Mouse (Mus musculus) forelimb bud, embryonic 11.5 days (tissue): Measurements from ENCODE around the gene Cyb5d1.
"Not testable (repeated sequence)": the region's sequence is repeated elsewhere in the genome, so short reads cannot be mapped to it uniquely, and the experiment has no call there.

Source experiments
- DNase-seq: peaks from one replicate; pipeline ENCODE4 v3.0.0-alpha.2; 2012; ENCODE audit warnings: low read depth, low spot score

Gene Cyb5d1

DNA sequence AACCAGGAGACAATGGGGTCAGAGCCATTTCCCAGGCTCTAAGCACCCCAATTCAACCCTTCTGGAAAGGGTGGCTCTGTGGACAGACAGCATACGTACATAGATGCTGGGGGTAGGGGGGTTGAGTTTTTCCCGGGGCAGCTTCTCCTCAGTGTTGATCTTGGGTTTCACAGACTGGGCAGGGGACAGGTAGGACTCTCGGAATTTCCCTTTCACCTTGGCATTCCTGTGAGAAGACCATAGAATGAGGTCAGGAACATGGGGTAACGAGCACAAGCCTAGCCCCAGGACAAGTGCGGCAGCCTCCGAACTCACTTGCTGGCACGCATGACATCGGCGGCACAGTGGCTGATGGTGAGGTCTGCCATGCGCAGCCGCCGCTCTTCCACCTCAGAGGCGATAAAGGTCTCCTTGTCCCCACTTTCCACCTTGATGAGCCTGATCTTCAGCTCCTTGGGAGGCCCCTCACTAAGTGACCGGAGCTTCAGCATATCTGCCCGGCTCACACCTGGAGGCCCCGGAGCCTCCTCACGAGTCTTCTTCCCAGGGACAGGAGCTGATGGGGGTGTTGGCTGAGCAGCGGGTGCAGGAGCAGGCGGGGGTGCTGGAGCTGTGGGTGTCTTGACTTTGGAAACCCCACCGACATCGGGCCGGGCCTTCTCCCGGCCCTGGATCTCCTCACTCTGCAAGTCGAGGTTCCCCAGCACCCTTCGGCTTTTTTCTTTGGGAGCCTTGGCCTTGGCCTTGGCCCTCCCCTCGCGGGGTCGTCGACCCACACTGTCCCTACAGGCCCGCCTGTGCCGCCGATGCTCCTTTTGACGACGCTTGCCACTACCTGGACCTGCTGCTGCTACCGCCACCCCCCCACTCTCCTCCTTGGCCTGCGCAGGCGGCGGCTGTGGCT is 8.5 kb upstream of the Cyb5d1 start:
- no peak for DNase-seq

DNA sequence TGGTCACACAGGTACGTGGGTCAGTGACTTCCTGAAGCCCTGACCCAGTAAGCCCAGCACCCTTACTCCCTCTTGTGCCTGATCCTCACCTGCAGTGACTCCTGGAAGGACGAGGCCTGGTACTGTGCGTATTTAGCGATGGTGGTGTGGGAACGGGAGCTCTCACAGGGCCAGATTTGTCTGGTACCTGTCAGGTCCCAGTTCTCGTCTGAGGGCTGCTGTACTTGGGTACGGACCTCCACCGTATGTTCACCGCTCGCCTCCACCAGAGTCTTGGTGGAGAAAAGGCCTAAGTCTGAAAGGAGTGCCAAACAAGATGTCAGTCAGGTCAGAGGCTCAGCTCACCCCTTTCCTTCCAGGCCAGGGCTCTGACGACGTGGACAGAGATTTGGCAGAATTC is 6.6 kb upstream of the Cyb5d1 start:
- no peak for DNase-seq

DNA sequence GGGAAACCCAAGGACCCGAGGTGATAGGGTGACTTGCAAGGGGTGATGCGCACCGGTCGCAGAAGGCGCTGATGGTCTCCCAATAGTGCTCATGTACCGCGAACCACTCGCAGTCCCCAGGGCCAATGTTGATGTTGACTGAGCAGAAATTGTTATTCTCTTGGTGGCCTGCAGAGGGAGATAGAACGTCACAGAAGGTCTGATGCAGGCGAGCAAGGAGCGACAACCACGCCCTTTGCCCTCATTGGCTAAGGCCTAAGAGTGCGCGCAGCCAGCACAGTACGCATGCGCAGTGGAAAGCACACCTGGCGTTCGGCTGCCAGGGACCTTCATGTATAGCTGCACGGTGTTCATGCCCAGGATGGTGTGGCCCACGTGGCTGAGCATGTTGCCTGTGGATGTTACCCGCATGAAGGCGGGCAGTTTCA is 5.8 kb upstream of the Cyb5d1 start:
- DNase-seq, result peak; percentile 96

DNA sequence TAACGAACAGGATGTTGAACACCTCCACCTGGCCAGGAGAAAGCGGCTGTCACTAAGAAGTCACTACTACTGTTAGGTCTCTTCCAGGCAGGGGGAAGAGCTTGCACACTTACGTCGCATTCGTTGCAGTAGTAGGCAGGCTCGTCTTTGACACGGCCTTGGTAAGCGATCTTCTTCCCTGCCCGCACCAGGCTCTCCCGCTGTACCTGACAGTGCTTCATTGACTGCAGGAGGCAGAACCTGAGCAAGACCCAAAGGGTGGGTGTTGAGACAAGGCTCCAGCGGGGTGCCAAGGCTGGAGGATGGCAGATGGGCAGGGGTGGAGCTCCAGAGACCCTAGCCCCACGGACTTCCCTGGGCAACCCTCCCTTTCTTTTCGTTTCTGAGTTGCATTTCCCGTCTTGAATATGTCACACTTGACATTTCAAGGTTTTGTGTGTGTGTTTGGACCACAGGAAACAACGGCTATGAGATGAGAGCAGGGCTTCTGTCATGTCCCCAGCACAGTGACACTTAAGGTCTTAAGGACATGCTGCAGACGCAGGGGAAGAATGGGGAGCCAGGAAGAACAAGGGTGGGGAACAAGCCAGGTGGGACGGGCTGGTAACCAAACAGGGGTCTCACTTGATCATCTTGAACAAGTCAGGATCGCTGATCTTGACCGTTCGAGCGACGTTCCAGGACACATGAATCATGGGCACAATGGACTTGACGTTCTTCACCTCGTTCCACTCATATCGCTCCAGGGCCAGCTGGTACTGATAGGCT is 4.8 kb upstream of the Cyb5d1 start:
- DNase-seq, result no peak

DNA sequence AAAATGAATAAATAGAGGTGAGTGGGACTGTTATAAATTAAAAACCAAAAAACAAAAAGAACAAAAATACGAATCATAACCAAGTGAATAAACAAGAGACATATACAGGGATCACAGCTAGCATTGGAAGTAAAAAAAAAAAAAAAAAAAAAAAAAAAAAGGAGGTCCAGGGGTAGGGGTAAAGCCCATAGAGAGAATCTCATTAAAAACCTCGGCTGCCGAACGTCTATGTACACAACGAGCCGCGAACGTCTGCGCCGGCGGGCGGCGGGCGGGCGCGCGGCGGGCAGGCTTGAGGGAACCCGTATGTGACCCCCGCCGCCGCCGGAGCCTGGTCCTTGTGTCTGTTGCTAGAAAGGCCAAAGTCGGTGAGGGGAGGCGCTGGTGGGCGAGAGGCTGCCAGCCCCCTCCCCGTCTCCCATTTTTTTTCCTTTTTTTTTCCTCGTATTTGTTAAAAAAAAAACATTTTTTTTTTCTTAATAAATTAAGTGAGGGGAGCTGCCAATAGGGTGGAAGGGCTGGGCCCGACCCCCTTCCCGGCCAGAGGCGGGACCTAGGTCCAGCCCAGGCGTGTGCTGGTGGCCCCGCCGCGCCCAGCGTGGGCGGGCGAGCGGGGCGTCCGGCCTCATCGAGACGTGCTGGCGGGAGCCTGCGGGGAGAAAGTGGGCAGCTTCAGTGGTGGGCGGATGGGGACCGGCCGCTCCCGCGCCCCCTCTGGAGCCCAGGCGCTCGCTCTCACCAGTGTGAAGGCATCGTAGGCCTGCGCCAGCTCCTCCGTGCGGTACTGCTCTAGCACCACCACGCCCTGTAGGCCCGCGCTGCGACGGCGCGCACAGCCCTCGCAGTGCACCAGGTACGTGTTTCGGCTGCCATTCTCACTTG is 4.0 kb upstream of the Cyb5d1 start:
- DNase-seq, result no peak

DNA sequence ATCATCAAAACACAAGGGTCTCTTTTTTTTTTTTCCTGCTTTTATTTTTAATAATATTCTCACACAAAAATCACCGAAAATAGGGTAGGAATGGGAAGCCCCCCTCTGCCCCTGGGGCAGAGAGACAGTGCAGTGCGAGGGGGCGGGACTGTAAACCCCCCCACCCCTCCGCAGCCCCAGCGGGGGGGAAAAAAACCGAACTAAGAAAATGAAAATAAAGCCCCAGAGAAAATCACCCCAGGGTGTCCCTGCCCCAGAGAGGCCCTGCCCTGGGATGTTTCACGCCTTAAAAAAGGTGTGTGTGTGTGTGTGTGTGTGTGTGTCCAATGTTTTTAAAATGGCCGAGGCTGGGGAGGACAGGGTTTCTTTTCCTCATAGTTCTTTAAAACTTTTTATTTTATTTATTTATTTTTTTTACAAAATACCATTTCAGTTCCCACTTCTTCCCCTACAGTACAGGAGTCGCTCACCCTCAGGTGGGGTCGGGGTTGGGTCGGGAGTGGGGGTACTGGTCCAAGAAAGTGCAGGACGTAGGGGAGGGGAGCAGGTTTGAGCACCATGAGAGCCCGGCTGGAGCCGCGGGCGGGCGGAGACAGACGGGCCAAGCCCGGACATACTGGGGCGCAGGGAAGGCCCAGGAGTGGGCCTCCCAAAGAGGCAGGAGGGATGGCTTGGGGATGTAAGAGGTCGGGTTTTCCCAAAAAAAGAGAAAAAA is 3.2 kb upstream of the Cyb5d1 start:
- DNase-seq, result no peak

DNA sequence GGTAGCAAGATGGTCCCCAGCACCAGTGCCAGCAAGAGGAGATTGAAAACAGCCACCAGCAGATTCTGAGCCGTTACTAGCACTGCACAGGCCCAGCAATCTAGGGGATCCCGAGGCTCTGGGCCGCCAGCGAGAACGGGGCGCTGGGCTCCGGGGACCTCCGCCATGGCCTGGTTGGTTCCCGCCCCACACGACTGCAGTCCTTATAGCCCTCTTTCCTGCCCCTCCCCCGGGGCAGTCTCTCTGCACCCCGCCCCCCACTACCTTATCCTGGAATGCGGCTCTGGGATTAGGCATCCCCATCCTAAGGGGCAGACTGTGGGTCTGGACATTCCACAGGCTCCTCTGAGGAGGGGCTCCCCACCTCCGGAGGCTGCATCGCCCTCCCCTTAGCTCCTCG is 2.6 kb upstream of the Cyb5d1 start, which contains the start of gene Tmem88:
Tmem88 (minus strand) TSS at position 176 of the 400 bp plus-strand sequence.
- peak; percentile 63 for DNase-seq

DNA sequence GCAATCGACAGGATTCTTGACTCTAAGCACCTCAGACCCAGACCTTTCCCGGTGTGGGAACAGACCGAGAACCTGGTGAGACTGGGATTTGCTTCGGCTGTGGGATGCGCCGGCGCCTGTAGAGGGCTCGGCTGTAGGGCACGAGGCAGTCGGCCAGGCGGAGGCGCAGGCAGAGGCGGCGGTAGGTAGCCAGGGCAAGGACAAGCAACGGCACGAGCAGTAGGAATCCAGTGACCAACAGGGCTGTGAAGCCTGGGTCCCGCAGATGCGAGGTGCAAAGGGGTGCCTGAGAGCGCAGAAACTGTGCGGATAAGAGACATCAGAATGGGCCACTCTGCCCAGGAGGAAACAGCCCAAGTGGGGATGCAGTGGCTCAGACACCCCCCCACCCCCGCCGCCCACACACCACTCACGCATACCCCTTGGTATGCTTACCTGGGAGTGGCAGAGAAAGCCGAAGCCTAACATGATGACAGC is 2.2 kb upstream of the Cyb5d1 start:
- DNase-seq, result no peak

DNA sequence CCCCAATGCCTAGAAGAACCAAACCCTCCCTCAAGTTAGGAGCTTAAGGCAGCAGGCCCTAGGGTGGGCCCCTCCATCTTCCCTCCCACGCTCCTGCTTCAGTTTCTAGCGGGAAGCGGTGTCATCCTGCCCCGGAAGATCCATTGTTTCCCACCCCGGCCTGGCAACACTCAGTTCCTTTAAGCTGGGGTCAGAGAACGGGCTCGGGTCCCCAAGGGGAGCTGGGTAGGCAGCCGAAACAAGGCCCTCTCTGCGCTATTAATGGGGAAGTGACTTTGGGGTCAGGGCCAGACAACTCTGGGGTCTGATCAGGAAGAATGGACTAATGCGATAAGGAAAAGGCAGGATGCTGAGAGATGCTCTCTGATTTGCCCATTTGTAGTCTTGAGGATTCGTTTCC is 1.3 kb upstream of the Cyb5d1 start:
- no peak for DNase-seq

DNA sequence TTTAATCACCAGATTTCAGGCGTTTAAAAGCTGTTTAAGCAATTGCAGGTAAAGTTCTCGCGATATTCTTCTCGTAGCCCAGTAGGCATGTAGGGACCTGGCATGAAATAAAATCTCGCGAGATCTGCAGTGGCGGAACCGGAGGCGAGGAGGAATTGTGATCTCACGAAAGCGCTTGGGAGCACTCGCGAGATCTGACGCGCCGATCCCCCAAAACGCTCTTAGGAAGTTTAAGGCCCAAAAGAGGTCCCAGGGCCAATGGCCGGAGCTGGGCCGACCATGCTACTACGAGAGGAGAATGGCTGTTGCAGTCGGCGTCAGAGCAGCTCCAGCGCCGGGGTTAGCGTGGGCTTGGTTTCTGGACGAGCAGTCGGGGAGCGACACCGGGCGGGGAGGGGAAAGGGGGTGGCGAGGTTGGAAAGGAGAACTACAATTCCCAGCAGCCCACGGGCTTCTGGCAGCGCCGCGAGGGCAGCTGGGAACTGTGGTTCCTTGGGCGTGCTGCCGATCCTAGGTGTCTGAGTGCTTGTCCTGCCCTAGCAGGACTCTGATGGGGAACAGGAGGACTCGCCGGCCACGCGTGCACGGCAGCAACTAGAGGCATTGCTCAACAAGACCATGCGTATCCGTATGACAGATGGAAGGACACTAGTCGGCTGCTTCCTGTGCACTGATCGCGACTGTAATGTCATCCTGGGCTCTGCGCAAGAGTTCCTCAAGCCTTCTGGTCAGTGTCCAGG is 373 bp upstream of the Cyb5d1 start:
- DNase-seq, result peak; percentile 100

DNA sequence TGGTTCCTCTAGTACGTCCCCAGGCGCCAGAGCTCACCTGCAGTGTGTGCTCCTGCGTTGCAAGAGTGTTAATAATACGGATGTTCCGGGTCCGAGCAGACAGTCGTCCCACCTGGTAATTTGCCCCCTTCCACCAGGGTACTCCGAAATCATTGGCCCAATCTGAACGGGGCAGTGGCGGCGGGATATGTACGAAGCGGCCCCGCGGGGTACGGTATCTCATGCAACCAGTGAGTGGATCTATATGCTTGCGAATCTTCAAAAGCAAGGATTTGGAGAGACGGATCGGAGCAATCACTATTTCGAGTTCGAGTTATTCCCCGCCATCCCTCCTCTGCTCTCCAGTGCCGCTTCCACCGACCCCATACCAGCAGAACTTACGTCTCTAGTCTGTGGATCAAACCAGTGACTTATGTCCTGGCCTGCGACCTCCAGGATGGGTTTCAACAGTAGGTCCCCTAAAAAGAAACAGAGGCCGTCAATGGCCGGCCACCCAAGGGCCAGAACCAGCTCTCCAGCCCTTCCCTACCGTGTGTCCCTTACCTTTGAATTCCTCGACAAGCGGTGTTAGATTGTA is 752 bp downstream of the Cyb5d1 start:
- DNase-seq, result not testable (repeated sequence)

DNA sequence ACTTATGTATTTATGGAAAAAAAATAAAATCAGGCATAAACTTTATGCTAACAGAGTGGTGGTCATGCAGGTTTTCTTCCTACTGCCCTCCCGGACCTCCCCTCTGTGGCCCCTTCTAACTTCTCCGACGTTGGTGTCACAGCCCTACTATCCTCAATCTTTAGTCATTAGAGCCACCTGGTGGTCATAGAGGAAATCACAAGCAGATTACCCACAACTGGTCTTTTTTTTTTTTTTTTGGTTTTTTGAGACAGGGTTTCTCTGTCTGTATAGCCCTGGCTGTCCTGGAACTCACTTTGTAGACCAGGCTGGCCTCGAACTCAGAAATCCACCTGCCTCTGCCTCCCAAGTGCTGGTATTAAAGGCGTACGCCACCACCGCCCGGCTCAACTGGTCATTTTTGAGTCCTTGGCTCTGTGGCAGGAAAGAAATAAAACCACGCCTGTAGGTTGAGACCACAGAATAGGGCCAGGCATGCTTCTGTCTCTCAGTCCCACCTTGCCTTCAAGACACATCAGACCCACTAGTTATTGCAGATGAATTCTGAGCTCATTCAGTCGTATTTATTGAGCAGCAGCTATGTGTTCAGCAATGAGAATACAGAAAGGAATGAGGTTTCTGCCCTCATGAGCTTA is 4.9 kb downstream of the Cyb5d1 start:
- peak; percentile 84 for DNase-seq

DNA sequence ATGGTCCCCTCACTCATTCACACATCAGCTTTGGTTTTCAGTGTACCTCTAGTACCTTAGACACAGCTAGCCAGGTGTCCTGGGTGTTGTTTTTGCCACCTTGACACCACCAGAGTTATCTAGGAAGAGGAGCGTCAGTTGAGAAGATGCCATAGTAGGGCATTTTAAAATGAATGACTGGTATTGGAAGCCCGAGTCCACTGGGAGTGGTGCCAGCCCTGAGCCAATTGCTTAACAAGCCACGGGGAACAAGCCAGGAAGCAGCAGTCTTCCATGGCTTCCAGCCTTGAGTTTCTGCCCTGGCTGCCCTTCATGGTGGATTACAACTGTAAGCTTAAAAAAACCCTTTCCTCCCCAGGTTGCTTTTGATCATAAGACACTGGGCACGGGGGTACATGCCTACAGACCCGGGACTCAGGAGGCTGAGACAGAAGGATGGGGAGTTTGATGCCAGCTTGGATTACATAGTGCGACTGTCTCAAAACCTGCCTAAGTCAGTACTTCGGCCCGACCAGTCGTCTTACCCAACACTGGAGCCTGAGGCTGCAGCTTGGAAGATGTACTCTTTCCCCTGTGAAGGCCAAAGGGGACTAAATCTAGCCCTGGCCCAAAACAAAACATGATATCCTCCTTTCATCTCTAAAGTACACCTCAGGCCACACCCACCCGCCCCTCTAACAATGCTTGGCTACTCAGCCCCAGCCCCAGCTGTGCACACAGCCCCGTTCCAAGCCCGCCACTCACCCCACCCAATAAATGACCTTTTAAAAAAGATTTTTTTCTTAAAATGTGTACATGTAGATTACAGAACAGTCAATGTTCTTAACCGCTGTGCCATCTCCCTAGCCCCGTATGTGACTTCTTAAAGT is 5.7 kb downstream of the Cyb5d1 start:
- DNase-seq, result no peak

DNA sequence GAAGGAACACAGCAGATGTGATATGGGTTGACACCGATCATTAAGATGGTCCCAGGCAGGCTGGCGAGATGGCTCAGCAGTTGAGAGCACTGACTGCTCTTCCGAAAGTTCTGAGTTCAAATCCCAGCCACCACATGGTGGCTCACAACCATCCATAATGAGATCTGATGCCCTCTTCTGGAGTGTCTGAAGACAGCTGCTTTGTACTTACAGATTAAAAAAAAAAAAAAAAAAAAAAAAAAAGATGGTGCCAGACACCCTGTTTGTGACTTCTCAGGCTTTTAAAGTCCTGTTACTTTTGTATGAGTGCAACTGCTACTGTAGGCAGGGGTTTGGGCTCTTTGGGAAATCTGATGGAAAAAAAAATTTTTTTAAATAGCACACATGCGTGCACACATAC is 6.8 kb downstream of the Cyb5d1 start:
- no peak for DNase-seq

DNA sequence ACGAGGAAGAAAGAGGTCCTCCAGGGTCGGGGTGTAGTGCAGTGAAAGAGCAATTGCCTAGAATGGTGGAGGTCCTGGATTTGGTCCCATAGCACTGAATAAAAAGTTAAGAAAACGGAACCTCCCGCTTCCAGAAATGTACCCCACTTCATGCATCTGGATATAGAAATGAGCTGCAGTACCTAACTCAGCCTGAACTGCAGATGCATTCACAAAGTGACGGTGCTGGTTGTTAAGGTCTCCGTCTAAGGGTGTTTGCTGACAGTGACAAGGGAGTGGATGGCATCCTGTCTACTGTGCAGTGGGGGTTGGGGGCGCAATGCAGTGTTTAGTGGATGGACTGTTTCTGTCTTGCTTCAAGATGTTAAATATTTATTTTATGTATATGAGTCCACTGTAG is 8.7 kb downstream of the Cyb5d1 start:
- DNase-seq, result no peak

DNA sequence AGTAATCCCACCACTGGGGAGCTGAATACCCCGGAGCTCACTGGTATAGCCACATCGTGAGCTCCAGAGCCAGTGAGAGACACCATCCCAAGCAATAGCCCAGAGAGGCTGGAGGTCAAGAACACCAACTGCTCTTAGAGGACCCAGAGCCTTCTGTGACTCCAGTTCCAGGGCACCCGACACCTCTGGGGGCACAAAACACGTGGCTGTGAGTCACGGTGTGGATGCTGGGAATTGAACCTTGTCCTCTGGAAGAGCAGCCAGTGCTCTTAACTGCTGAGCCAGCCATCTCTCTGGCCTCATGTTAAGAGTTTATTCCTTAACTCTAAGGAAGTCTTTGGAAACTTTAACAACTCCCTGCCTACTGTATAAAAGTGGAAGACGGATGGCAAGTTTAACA is 10.5 kb downstream of the Cyb5d1 start:
- DNase-seq, result no peak

DNA sequence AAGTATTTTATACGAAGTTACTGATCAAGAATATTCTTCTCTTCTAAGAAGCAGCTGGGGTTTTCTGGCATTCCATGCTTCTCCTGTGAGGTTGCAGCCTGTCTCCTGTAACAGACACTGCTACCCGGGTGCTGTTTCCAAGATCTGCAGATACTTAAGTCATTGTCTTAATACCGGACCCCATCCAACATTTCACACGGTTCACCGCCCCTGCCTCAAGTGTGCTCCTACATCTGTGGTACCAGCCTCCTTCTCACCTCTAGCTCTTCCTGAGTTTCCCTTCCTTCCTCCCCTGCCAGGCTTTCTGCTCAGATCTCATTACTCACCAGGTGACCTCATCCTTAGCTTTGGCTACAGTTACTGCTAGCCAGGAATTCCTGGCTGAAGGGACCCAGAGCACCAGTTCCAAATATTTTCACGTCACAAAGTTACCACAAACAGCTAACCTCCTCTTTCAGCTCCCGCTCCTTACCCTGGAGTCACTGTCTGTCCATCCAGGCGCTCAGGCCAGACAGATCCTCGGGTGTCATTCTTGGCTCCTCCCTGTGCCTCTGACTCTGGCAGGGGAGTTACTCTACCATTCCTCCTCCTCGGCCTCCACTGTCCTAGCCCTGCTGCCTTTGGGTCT is 12.8 kb downstream of the Cyb5d1 start:
- no peak for DNase-seq

DNA sequence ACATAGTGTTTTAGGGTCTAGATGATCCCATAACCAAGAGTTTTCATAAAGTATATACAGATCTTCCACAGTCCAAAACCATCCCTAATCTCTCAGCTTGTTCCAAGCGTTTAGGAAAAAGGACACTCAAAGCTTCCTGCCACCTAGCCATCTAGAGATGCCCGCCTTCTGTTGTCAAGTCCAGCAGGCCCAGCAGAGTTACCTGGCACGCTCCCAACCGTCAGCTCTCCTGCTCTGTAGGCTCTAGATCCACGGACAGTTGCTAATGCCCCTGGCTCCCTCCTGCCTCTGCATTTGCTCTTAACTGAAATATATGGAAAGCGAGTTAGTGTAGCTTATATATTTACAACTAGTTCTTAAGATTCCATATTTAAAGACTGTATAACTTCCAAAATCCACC is 14.1 kb downstream of the Cyb5d1 start:
- no peak for DNase-seq
